Mouse (Mus musculus) embryonic facial prominence, embryonic 11.5 days (tissue): Measurements from ENCODE around the gene Plxna4. TPM values are rescaled to one million over a fixed set of nuclear protein-coding genes. Genes with fewer than 3 reads are reported as not detected.

ENCODE experiments used
- ATAC-seq: fragments of 200-750 bp; cut with Nextera tagmentation; replicated peaks from 2 replicates; pipeline ENCODE4 v1.8.0; 2017; ENCODE audit warnings: low read depth; ENCODE audit not compliant: insufficient number of reproducible peaks, low FRiP score, low TSS enrichment
- DNase-seq: peaks from one replicate; pipeline ENCODE4 v3.0.0-alpha.2; 2015; ENCODE audit warnings: low spot score
- H3K27ac ChIP-seq: fragments of 300-500 bp; sonication (generic); replicated peaks from 2 replicates; pipeline ENCODE4 v1.5.1; 2014; ENCODE audit warnings: mild to moderate bottlenecking, low read depth, low read length, control low read depth
- H3K27me3 ChIP-seq: fragments of 300-500 bp; sonication (generic); 2 replicates; pipeline ENCODE4 v1.6.1; 2014; ENCODE audit warnings: mild to moderate bottlenecking, low read length, moderate library complexity, mixed read lengths; ENCODE audit not compliant: control insufficient read depth, insufficient read depth
- H3K36me3 ChIP-seq: fragments of 300-500 bp; sonication (generic); replicated peaks from 2 replicates; pipeline ENCODE4 v1.6.1; 2014; ENCODE audit warnings: low read depth, mild to moderate bottlenecking, low read length, moderate library complexity, mixed read lengths; ENCODE audit not compliant: control insufficient read depth, insufficient read depth
- H3K4me1 ChIP-seq: fragments of 300-500 bp; sonication (generic); 2 replicates; pipeline ENCODE4 v1.6.1; 2014; ENCODE audit warnings: low read length, mixed read lengths; ENCODE audit not compliant: control insufficient read depth, insufficient read depth
- H3K4me2 ChIP-seq: fragments of 300-500 bp; sonication (generic); 2 replicates; pipeline ENCODE4 v1.6.1; 2014; ENCODE audit warnings: low read depth, mild to moderate bottlenecking, control low read depth, low read length, moderate library complexity
- H3K4me3 ChIP-seq: fragments of 300-500 bp; sonication (generic); 2 replicates; pipeline ENCODE4 v1.5.1; 2014; ENCODE audit warnings: low read depth, low read length, control low read depth
- H3K9ac ChIP-seq: fragments of 300-500 bp; sonication (generic); replicated peaks from 2 replicates; pipeline ENCODE4 v1.6.1; 2014; ENCODE audit warnings: mild to moderate bottlenecking, control low read depth, low read length
- H3K9me3 ChIP-seq: fragments of 300-500 bp; sonication (generic); replicated peaks from 2 replicates; pipeline ENCODE4 v1.6.1; 2016; ENCODE audit warnings: mild to moderate bottlenecking, low read length, inconsistent platforms, mixed read lengths; ENCODE audit not compliant: control insufficient read depth
- WGBS: fragments of 180-500 bp; shearing (Covaris S2); extraction: QIAGEN DNeasy Blood & Tissue Kit; methylation state at CpG from one replicate; pipeline ENCODE4 v1.1.7; 2014; 5-methylcytosine and 5-hydroxymethylcytosine counted together
- polyA plus RNA-seq: library from polyadenylated mRNA; unstranded; fragments of >200 nt; fragmentation: Nextera tagmentation; extraction: Ambion mirVana; gene quantifications from 2 replicates; pipeline ENCODE4 v1.2.1, GENCODE M21; 2014

Plxna4 gene
- polyA plus RNA-seq, 1 experiment from 2014 or later, result 3.2 TPM

- no peak overlapping the region for H3K4me3 ChIP-seq
- no peaks in the 10 kb centered on the region for H3K27me3 ChIP-seq
- WGBS, result 80% methylated on average over 2 of the region's 2 CpGs
- H3K4me1 ChIP-seq, result no peaks in the 10 kb centered on the region
- no peaks in the 10 kb centered on the region for H3K36me3 ChIP-seq
- no peaks in the 10 kb centered on the region for H3K9me3 ChIP-seq
- H3K4me2 ChIP-seq, result no peak overlapping the region
- no peak overlapping the region for H3K9ac ChIP-seq
- no peak overlapping the region for H3K27ac ChIP-seq
- no peak for DNase-seq
- no peak for ATAC-seq
These were observed 356.6 kb downstream of the Plxna4 start for GRCm38 (mm10) chr6:32231383-32231782.

- Histone ChIP-seq H3K4me1 (no peaks in the 10 kb centered on the region), H3K9ac (no peak overlapping the region), H3K36me3 (no peaks in the 10 kb centered on the region), H3K4me3 (no peak overlapping the region), H3K27me3 (no peaks in the 10 kb centered on the region), H3K9me3 (no peaks in the 10 kb centered on the region), H3K27ac (no peak overlapping the region), H3K4me2 (no peak overlapping the region)
- ATAC-seq, result no peak
- WGBS, result 46% methylated on average over 1 of the region's 1 CpGs
- DNase-seq, result no peak
These were observed 361.4 kb downstream of the Plxna4 start for GRCm38 (mm10) chr6:32226636-32227035.

- Histone ChIP-seq H3K4me3 (no peak overlapping the region), H3K4me2 (no peak overlapping the region), H3K27ac (no peak overlapping the region), H3K9me3 (no peaks in the 10 kb centered on the region), H3K4me1 (no peaks in the 10 kb centered on the region), H3K27me3 (no peaks in the 10 kb centered on the region), H3K36me3 (no peaks in the 10 kb centered on the region), H3K9ac (no peak overlapping the region)
- WGBS, result 76% methylated on average over 7 of the region's 7 CpGs
- no peak for ATAC-seq
- DNase-seq, result no peak
These were observed 363.8 kb downstream of the Plxna4 start for GRCm38 (mm10) chr6:32224007-32224703.

DNA sequence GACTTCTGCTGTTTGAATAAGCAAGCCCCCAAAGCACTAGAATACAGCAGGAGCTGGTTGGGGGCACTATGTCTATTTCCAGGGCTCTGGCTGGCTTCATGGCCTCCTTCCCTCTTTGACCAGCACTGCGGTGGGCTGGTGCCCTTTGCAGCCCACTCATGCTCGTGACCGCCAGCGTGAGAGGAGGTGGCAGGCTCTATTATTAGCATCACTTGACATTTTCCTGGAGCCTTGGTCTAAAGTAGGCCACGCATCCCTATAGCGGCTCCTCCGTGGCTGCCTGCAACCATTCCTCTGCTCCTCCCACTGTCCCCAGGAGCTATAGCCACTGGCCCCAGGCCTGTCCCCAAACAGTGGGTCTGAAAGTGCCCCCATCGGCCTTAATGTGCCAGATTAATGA, 367.2 kb downstream of the Plxna4 start:
- H3K4me3 ChIP-seq, result no peak overlapping the region
- no peaks in the 10 kb centered on the region for H3K27me3 ChIP-seq
- H3K9me3 ChIP-seq, result no peaks in the 10 kb centered on the region
- H3K27ac ChIP-seq, result no peak overlapping the region
- no peak overlapping the region for H3K4me2 ChIP-seq
- no peak for DNase-seq
- H3K9ac ChIP-seq, result no peak overlapping the region
- H3K4me1 ChIP-seq, result no peaks in the 10 kb centered on the region
- ATAC-seq, result no peak
- H3K36me3 ChIP-seq, result no peaks in the 10 kb centered on the region
- WGBS, result 94% methylated on average over 8 of the region's 8 CpGs

- Histone ChIP-seq H3K9ac (no peak overlapping the region), H3K27ac (no peak overlapping the region), H3K27me3 (no peaks in the 10 kb centered on the region), H3K9me3 (no peaks in the 10 kb centered on the region), H3K4me3 (no peak overlapping the region), H3K4me1 (no peaks in the 10 kb centered on the region), H3K4me2 (no peak overlapping the region), H3K36me3 (no peaks in the 10 kb centered on the region)
- DNase-seq (no peak), ATAC-seq (no peak)
- WGBS, result 82% methylated on average over 3 of the region's 3 CpGs
These were observed 369.4 kb downstream of the Plxna4 start for GRCm38 (mm10) chr6:32218544-32218943.

DNA sequence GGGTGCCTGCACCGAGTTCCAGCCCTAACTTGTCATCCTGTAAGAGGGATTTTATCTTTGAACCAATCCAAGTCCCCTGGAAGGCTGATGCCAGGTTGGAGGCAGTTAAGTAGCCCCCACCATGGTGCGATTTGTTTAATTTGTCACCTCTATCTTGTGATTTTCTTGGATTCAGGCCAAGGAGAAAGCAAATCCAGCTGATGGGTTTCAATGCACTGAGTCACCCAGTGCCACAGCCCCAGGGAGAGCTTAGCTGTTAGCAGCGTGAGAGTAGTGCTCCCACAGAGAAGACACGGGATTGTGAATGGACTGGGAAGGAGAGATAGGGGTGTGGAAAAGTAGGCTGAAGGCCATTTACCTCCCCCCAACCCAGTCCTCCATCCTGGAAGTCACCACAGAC, 375.6 kb downstream of the Plxna4 start:
- no peak for ATAC-seq
- Histone ChIP-seq H3K9ac (no peak overlapping the region), H3K27ac (no peak overlapping the region)

DNA sequence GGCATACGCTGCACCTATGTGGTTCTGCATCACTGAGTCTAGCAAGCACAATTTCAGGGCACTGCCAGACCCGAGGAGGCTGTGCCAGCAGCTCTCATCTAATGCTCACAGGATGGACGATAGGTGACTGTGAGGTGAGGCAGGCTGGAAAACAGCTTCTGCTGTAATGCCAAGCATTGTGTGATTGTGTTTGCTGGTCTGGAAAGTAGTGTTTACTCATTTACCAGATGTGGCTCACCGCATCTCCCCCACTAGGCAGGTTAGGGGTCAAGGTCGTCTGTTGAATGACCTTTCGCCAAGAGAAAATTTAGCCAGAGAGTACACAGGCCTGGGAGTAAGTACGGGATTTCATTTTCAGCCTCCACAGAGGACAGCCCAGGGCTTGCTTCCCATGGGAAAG, 377.9 kb downstream of the Plxna4 start:
- Histone ChIP-seq H3K9ac (no peak overlapping the region), H3K9me3 (no peaks in the 10 kb centered on the region), H3K36me3 (no peaks in the 10 kb centered on the region), H3K27me3 (no peaks in the 10 kb centered on the region), H3K4me2 (no peak overlapping the region), H3K27ac (no peak overlapping the region), H3K4me3 (no peak overlapping the region), H3K4me1 (no peaks in the 10 kb centered on the region)
- WGBS, result 69% methylated on average over 7 of the region's 7 CpGs
- ATAC-seq (no peak), DNase-seq (no peak)

More for the DNA sequence above, 375.6 kb downstream of the Plxna4 start:
- H3K4me1 ChIP-seq, result no peaks in the 10 kb centered on the region
- no peaks in the 10 kb centered on the region for H3K36me3 ChIP-seq
- H3K27me3 ChIP-seq, result no peaks in the 10 kb centered on the region
- 61% methylated on average over 4 of the region's 4 CpGs for WGBS
- H3K4me3 ChIP-seq, result no peak overlapping the region
- DNase-seq, result no peak
- H3K4me2 ChIP-seq, result no peak overlapping the region
- H3K9me3 ChIP-seq, result no peaks in the 10 kb centered on the region

DNA sequence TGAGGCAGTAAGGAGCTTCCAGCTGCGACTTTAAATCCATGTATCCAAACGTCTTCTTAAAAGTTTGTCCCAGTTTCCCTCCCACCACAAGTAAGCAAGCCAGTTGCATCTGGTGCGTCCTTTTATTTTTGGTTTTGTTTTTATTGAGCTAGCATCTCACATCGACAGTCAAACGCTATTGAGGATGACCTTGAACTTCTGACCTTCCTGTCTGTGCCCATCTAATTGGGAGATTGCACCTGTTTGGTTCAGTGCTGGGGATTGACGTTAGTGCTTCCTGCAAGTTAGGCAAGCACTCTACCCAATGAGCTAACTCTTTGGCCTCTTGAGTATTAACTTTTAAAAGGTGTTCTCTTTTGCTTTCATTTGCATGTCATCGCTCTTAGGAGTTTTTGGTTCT, 379.0 kb downstream of the Plxna4 start:
- no peaks in the 10 kb centered on the region for H3K36me3 ChIP-seq
- no peak overlapping the region for H3K27ac ChIP-seq
- ATAC-seq (no peak), DNase-seq (no peak)
- 74% methylated on average over 7 of the region's 7 CpGs for WGBS
- H3K4me2 ChIP-seq, result no peak overlapping the region
- H3K9me3 ChIP-seq, result no peaks in the 10 kb centered on the region
- no peaks in the 10 kb centered on the region for H3K4me1 ChIP-seq
- no peaks in the 10 kb centered on the region for H3K27me3 ChIP-seq
- H3K9ac ChIP-seq, result no peak overlapping the region
- no peak overlapping the region for H3K4me3 ChIP-seq
